Mouse (Mus musculus): ENCODE results near the gene Pip5k1b.
"Not testable (repeated sequence)": the region's sequence is repeated elsewhere in the genome, so short reads cannot be mapped to it uniquely, and the experiment has no call there.

The Pip5k1b gene

GRCm38 (mm10) chr19:24555466-24555903 lies at the start of gene Pip5k1b:
Gene Pip5k1b (minus strand): TSS chr19:24555872.
- DNase-seq (ENCODE audit: extremely low read depth, low read depth), result no peak

GRCm38 (mm10) chr19:24604105-24604504 lies 48.4 kb upstream of the Pip5k1b start:
- no peak for DNase-seq (ENCODE audit: extremely low read depth, low read depth)

- no peak for DNase-seq (ENCODE audit: extremely low read depth, low read depth)
These were observed 47.8 kb upstream of the Pip5k1b start for GRCm38 (mm10) chr19:24603431-24603830.

GRCm38 (mm10) chr19:24586726-24587125 lies 31.1 kb upstream of the Pip5k1b start:
- DNase-seq (ENCODE audit: extremely low read depth, low read depth), result no peak

DNA sequence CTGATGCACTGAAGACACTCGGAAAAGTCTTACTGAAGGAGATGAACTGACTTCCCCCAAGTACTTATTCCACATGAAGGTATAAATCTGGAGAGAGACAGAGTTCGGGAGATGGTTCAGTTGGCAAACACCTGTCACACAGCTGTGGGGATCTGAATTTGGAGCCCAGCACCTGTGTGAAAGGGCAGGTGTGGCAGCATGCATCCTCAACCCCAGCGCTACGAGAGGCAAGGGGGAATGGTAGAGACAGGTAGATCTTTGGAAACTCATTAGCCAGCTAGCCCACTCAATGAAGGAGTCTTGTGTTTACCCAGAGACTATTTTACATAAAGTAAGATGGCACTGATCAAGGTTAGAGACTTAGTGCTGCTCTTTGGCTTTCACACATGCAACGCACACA lies 29.5 kb upstream of the Pip5k1b start:
- no peak for DNase-seq (ENCODE audit: extremely low read depth, low read depth)

DNA sequence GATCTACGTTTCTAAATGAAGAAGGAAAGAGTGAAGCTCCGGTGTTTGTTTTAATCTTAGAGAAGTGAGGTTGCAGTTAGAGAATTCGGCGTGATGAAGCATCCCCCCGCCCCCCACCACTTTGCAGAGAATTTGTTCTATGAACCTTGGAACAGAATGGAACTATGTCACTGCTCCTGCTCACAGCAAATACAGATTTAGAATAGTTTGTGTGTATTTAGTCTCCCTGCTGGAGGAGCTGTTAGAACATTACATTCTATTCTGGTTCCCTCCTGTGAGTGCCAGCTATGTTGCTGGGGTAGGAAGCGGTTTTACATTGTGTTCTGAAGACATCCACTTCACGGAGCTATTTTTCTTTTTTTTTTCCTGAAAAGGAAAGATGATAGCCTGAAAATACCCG lies 28.3 kb upstream of the Pip5k1b start:
- DNase-seq (ENCODE audit: extremely low read depth, low read depth), result no peak

DNA sequence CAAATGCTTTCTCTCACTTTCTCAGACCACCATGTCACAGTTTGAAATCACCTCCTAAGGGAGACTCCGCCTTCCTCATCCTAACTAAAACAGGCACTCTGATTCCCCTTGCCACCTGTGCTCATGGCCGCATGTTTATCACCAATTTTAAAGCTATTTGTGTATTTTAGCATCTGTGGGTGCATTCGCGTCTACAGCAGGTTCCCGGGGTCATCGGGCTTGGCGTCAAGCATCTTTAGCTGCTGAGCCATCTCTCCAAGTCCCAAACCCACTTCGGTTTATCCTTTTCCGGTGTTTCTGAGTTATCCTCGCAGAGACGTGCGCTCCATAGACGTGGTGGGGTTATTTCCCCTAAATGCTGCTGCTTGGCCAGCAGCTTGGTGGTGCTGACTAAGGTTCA lies 20.5 kb upstream of the Pip5k1b start:
- no peak for DNase-seq (ENCODE audit: extremely low read depth, low read depth)

GRCm38 (mm10) chr19:24571756-24572181 lies 16.1 kb upstream of the Pip5k1b start:
- DNase-seq (ENCODE audit: extremely low read depth, low read depth), result no peak

DNA sequence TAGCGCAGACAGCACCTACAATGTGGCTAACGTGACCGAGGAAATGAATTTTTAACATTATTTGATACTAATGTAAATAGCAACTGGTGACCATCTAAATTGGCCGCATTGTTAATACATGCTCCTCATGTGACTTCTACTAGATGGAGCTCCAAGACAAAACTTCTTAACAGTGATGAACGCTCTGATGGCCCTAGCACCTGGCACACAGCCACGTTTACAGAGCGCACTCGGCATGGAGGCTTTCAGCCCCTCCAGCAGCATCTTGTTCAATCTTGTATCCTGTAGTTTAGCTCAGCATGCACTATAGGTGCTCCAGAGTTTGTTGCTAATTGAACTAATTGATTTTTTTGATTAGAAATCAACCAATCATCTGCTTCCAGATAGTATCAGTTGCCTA lies 15.3 kb upstream of the Pip5k1b start:
- DNase-seq (ENCODE audit: extremely low read depth, low read depth), result no peak

- DNase-seq (ENCODE audit: extremely low read depth, low read depth), result no peak
These were observed 1.8 kb upstream of the Pip5k1b start for GRCm38 (mm10) chr19:24557456-24557855.

DNA sequence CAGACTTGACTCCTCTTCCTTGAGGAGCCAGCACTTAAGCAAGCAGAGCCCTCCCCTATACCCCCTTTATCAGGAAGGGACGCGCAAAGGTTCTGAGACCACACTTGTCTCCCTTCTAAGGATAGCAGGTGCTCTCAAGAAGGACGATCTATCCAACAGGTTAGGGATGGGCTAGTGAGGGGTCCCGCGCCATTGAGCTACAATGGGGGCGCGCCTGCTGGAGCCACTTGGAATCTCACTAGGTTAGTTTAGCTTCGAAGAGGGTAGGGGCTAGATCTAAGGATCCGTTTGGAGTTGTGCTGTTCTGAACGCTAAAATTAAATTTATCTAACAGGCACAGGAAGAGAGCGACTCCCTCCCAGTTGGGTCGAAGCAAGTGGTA lies 904 bp upstream of the Pip5k1b start:
- DNase-seq (ENCODE audit: extremely low read depth, low read depth), result no peak

DNA sequence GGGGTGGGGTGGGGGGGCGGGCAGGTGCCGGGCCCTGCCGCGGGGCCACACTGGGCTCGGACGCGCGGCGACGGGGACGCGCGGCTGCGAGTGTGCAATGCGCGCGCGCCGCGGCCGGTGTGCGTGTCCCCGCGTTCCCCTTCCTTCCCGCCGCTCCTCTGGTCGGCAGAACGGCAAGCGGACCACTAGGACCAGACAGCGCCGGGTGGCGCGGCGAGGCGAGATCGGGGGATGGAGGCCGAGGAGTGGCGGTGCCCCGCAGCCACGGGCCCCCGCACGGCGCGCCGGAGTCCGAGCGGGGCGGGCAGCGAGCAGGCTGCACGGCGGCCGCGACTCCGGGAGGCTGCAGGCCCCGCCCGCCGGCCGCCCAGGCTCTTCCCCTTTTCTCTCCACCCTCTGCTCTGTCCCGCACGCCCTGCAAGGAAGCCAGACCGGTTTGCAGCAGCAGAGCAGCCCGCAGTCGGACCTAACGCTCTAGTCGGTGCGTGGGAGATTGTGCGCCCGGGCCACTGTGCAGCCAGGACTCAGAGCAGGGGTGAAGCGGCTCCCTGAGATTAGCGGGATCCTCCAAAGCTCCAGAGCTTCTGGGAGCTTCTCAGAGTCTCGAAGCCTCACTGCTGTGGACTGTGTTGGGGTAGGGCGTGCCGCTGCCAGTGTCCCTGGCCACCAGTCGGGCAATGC lies 372 bp upstream of the Pip5k1b start:
- no peak for DNase-seq (ENCODE audit: extremely low read depth, low read depth)

- peak; percentile 46 for DNase-seq (ENCODE audit: extremely low read depth, low read depth)
These were observed 684 bp downstream of the Pip5k1b start for GRCm38 (mm10) chr19:24554911-24555465.

- no peak for DNase-seq (ENCODE audit: extremely low read depth, low read depth)
These were observed 1.2 kb downstream of the Pip5k1b start for GRCm38 (mm10) chr19:24554425-24554824.

DNA sequence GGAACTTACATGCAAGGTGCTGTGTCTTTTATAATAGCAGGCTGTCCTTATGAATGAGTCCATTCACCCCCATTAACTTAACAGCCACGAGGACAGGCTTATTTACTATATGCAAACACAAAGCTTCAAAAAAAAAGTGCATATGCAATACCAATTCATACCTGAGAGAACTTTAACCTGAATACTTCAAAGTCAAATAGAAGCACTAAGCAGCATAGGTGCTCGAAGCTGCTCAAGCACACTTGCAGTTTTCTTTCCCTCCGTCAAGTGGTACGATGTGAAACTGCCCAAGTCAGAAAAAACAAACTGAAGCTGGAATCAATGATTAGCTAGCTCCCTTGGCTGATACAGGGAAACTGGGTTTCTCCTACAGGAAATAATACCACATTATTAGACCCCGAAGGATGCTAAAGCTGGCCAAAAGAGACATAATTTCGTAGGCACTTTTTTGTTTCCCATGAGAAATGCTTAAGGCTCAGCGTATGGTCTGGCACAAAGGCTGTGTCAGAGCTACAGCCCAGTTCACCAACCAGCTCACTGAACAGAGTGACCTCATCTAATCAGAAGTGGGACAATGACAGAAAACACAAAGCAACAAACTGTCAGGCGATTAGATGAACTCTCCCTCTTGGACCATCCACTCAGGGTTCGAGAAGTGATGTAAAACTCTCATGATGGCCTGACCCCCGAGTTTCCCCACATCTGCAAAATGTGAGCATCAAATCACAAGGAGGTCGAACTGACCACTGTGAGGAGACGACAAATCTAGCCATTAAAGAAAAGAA lies 2.2 kb downstream of the Pip5k1b start:
- DNase-seq (ENCODE audit: extremely low read depth, low read depth), result no peak

- not testable (repeated sequence) for DNase-seq (ENCODE audit: extremely low read depth, low read depth)
These were observed 3.0 kb downstream of the Pip5k1b start for GRCm38 (mm10) chr19:24552641-24553040.

DNA sequence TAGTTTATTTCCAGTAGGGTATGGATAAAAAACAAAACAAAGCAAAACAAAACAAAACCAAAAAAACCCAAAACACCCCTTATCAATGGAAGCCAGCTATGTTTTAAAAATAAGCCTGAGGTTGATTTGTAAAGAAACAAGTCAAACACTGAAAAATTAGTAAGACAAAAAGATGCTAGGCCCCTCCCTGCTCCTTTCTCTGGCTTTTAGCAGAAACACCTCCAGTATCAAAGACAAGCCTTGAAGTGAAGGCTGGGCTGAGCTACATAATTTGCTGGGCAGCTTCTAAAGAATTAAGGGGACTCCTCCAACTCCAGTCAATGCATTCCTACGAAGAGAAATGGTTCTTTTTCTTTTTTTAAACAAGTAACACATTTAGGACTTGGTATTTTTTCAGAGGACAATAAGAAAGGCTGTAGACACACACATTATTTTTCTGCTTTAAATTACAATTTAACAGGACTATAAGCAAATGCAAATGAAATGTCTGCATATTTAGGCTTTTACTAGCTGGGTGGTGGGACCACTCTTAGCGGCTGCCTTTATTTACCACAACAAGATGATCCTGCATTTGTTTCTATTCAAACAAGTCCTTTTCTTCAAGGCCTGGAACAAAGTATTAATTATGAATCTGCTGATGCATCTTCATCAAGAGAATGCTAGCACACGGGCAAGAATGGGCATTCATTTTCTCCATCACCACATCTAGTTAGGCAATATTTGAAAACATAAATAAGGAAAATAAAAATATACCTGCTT lies 4.3 kb downstream of the Pip5k1b start:
- DNase-seq (ENCODE audit: extremely low read depth, low read depth), result no peak

- no peak for DNase-seq (ENCODE audit: extremely low read depth, low read depth)
These were observed 4.9 kb downstream of the Pip5k1b start for GRCm38 (mm10) chr19:24550778-24551177.

DNA sequence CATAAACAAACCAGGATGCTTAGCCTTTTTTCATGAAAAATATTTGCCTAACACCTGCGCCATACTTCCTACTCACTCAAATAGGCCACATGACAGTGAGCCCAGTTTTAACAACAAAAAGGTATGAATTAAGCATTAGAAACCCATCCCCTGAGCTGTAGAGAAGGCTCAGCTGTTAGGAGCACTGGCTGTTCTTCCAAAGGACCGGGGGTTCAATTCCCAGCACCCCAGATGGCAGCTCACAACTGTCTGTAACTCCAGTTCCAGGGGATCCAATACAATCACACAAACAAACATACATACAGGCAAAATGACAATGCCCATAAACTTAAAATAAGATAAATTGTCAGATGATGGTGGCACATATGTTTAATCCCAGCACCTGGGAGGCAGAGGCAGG lies 5.7 kb downstream of the Pip5k1b start:
- no peak for DNase-seq (ENCODE audit: extremely low read depth, low read depth)

DNA sequence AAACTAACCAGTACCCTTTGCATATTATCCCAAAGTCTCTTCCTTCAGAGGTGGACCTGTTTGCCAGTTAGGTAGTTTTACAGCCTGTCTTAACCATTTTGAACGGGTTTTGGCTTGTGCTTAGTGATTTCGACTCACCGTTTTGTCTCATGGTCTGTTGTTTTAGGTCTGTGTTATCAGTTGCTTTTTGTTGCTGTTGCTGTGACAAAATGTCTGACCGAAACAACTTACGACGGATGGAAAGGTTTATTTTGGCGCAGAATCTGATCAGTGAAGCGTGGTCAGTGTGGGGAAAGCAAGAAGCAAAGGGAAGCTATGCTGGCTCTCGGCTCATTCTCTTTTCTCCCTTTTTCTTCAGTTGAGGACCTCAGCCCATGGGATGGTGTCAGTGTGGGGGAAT lies 7.3 kb downstream of the Pip5k1b start:
- no peak for DNase-seq (ENCODE audit: extremely low read depth, low read depth)

GRCm38 (mm10) chr19:24546153-24546552 lies 9.5 kb downstream of the Pip5k1b start:
- no peak for DNase-seq (ENCODE audit: extremely low read depth, low read depth)

Data from MEL-GATA-1-ER (cell line).